Mouse (Mus musculus): Measurements from ENCODE around the gene Anp32a.

- TF ChIP-seq CTCF (IDR thresholded peaks at IDR 0.05; ENCODE audit: low read depth, low read length), result no peak
- no peak for TF ChIP-seq POLR2A (IDR thresholded peaks at IDR 0.05; ENCODE audit: extremely low read depth, insufficient read depth, low read length)
Measured at GRCm38 (mm10) chr9:62394163-62394562, 53.1 kb downstream of the Anp32a start.

Measured in liver, adult 2 months (tissue).